Mouse (Mus musculus) heart, postnatal 10 days (tissue): ENCODE measurements around the gene Polr2l. TPM values are rescaled to one million over a fixed set of nuclear protein-coding genes. Genes with fewer than 3 reads are reported as not detected.

Experiments used
- DNase-seq, 2 experiments: peaks; one replicate each; pipeline ENCODE4 v3.0.0; 2021
- intact Hi-C: fragments of 180-260 bp; cut with DNase I; formaldehyde crosslinking; loops from one replicate; pipeline ENCODE4 v1.15.1; 2025
- total RNA-seq, 2 experiments: library from RNA; stranded (reverse); gene quantifications; 2 replicates each; pipeline ENCODE4 v1.2.3; 2021

The Polr2l gene
- total RNA-seq, 2 experiments from 2014 or later: 59.8 to 65.5 TPM

DNA sequence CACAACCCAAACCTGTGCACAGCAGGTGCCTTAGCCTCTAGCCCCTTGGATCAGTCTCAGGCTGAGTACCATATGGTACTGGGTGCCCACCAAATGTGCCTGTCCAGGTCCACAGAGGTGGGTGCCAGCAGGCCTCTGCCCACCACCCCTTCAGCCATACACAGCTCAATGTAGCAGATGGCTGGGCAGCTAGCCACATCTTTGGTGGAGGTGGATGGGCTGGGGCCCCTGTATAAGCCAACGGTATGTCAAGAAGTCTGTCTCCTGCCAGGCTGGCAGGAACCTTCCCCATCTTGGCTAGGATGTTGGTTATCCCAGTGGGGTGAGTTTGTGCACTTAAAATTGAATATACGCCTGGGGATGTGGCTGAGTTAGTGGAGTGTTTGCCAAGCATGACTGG lies 10.7 kb upstream of the Polr2l start:
- no peak for DNase-seq
- intact Hi-C loops: no loop called here

DNA sequence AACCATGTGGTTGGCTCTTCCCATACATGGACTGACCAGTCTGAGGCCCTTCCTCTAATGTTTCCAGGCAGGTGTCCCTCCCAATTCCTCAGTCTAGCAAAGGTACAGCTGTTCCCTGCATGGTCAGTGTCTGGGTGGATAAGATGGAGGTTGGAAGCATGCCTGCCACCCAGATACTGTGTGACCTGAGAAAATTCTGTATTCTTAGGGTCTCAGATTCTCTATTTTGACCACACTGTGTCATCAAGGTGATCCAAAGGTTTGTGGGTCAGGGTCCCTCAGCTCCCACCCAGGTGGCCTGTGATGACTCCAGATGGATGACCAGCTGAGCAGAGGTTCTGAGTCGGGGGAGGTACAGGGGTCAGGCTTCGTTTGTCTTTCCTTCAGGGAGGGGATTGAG lies 10.3 kb upstream of the Polr2l start:
- no peak for DNase-seq
- intact Hi-C loops: no loop called here

DNA sequence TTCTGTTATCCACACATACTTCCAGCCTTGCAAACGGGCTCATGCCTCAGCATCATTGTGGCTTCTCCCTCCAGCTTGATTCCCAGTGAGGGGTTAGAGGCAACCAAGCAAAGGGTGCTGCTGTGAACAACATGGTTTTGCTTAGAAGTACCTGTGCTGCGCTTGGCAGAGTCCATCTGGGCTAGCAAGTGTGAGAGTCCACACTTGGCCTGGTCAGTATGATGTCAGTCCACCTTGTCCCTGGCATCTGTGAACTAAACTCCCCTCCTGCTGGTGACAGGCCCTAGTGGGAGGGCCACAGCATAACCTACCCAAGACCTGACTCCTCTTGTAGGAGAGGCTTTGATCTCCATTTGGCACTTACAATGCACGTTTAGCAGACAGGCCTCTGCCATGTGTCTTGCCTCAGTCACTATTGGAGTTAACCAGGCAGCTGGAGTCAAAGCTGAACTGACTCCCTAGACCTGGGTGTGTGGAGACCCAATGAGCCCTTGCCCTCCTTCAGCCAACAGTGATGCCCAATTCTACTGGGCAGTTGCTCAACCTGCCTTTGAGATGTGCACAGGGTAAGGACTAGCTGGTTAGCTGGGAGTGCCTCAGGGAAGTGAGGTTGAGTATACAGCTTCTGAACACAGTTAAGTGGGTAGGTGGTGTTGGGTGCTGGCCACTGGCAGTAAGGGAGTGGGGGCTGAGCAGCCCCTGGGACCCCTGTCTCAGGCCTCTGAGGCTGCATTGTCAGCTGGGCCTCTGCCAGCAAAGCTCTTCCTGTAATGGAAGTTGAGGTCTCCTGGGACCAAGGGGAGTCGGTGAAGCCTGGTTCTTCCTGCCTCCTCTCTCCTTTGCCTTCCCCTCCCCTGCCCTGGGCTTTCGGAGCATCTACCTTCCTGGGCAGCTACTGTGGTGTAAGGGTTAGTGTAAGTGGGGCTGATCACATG lies 9.5 kb upstream of the Polr2l start:
- intact Hi-C loops: loop anchor here (5.0 kb wide), 1 partner anchor 123 kb away; no protein-coding TSS in a partner anchor

DNA sequence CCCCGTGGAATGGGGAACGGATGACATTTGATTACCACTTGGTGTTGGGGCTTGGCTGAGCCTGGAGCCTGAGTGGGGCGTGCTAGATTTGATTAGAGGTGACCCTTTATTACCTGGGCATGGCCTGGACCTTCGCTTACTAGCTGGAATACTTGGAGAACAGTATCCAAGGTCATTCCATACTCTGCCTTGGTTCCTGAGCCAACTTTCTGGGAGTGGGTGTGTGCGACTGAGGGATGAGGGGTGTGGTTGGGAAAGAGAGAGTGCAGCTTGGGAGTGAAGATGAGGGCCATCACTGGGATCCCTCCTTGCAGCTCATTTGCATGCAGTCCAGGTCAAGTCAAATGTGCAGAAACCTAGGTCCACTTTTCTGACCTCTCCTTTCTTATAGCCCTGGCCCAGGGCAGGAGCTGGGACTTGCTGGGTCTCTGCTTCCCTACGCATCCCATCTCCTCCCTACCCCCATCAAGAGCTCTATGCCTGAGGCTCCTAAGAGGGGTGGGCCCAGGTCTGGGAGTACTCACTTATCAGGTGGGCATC lies 8.3 kb upstream of the Polr2l start:
- intact Hi-C loops: loop anchor here (5.0 kb wide), 1 partner anchor 124 kb away; no protein-coding TSS in a partner anchor
- no peak for DNase-seq

More for the DNA sequence above, 9.5 kb upstream of the Polr2l start:
- DNase-seq: no peak

DNA sequence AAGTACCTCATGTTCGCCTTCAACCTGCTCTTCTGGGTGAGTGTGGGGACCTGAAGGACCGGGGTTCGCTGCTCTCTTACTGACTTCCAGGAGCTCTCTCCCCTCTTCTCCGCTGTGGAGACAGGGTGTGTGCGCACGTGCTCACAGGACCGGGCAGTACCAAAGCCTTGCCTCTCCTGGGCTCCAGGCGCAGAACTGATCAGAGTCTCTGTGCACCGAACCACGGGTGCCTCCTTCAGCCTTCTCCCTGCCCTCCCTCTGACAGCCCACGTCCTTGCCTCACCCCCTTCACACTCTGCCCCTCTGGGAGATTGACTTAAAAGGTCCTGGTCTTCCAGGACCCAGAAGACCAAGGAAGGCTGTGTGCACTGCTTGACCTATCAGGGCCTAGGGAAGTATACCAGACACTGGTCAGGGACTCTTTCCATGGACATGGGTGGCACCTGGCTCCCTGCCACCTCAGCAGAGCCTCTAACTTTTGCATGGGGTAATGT lies 7.6 kb upstream of the Polr2l start:
- intact Hi-C loops: loop anchor here (5.0 kb wide), 1 partner anchor 125 kb away; no protein-coding TSS in a partner anchor
- DNase-seq: no peak

DNA sequence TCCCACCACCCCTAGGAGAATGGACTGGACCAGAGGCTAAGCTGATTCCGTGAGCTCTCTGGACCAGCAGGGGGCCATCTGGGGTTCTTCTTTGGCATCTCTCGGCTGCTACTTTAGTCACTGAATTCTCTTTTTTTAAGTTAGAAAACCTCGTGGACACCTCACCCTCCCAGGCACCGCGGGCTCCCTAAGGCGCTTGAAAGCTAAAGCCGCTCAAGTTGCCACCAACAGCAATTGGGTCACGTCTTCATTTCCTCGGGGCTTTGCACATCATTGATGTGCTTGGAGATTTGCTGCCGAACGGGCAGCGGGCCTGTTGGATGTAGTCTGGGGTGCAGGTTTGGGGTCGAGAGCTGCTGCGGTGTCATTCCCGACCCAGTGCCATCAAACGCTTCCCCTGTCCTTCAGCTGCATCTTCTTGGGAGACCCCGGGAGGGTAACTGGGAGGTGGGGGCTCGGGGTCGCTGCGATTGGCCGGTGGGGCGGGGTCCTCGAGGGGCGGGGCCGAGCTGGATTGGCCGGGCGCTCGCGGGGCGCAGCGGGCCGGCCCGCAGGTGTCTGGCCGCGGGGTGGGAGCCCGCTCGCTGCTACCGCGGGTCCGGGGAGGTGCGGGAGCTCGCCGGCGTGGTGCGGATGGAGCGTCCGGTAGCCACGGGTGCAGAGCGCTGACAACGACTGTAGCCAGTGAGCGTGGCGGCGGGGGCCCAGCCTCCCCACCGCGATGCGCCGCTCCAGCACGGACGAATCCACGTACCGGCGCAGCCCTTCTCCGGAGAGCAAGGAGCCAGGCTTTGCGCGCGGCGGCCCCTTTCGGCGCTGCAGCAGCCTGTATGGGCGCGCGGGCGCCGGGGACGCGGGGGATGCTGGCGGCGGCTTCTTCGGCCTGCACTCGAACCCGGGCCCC lies 6.8 kb upstream of the Polr2l start:
- peak in 1 of 2 experiments; percentile 77 for DNase-seq

DNA sequence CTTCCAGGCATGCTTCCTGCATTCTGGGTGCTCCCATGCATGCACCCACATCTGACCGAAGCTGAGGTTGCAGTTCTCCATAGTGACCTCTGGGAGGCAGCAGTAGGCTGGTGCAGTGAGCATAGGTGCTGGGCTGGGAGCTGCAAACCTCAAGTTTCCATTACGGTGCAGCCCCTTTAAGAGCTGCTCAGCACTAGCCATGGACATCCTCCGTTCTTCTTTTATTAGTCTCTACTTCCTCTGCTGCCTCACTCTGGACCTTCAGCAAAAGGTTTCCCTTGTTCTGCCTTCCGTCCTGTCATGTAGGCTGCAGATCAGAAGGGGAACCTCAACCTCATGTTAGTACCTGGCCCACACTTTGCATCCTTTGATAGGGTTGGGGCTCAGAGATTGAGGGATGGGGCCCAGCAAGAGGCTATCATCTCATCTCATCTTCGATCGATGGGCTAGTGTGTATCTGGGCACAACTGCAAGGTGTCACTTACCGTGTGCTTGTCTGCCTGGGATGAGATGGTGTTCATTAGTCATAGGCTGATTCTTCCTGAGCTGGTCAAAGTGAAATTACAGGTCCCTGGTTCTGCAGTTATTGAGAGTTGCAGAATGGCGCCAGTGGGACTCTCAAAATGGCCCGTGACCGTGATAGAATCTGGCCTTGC lies 6.0 kb upstream of the Polr2l start:
- intact Hi-C loops: loop anchor here (1.0 to 5.0 kb wide), 3 partner anchors 44 to 185 kb away; no protein-coding TSS in a partner anchor
- DNase-seq: peak; percentile 82 to 84

More for the DNA sequence above, 6.8 kb upstream of the Polr2l start:
- intact Hi-C loops: loop anchor here (1.0 to 5.0 kb wide), 2 partner anchors 44 to 126 kb away; no protein-coding TSS in a partner anchor

DNA sequence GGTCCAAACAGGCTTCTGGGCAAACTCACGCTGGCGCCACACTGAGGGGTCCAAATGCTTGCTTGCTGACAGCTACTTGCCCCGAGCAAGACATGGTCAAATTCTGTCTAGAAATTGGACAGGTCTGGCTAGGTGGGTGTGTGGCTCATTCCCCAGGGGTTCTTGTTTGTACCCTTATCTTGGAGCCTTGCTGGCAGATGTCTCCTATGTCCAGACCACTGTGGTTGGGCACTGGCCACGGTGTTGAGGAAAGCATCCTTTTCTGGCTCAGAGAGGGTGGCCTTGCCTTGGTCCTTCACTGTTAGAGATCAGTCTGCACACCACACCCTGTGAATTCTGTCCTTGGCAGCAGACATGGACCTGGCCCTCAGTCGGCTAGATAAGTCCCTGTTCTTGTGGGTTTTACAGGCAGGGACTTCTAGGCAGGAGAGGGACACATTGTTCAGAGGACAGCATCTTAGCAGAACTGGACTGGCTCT lies 3.4 kb upstream of the Polr2l start:
- intact Hi-C loops: no loop called here
- DNase-seq: peak in 1 of 2 experiments; percentile 36

DNA sequence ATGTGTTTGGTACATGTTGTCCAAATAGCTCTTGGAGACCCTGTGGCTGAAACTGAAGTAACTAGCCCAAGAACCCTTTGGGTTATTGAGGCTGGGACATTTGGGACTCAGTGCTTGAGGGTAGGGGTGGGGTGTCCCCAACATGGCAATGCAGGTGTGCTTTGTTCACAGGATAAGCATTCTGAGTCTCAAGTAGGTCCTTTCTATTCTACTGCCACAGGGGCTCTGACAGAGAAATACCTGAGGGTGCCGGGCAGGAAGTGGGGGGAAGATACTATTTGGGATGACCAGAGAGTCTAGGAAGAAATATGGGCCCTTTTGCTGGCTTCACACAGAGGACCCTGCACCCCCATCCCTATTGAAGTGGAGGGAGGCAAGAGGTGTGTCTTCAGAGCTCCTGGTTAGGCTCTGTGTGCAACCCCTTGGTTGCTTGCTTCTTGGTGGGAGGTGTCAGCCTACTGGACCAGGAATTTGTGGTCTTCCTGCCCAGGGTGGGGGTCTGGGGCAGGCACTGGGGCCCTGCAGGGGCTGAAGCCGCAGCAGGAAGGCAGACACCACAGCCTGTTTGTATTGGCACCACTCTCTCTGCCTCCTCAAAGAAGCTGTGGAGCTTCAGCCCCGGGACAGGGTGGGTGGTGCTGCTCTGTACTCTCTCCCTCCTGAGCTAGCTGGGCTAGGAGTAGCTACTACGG lies 2.8 kb upstream of the Polr2l start:
- no peak for DNase-seq
- intact Hi-C loops: no loop called here

DNA sequence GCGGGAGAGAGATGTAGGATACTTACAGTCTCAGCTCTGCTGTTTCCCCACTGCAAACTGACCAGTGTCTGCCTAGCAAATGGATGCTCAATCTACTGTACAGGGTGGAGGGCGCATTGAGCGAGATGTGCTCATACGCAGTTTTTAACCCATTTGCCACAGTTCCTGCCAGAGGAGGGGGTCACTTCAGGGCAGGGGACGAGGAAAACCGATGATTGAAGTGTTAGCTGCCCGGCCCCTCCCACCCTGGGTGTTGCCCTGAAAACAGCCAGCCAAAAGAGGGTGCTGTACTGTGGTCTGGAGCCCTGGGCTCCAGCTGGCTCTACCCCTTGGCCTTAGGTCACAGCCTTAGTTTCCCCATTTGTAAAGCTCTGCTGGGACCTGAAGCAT lies 2.0 kb upstream of the Polr2l start:
- no peak for DNase-seq
- intact Hi-C loops: no loop called here

DNA sequence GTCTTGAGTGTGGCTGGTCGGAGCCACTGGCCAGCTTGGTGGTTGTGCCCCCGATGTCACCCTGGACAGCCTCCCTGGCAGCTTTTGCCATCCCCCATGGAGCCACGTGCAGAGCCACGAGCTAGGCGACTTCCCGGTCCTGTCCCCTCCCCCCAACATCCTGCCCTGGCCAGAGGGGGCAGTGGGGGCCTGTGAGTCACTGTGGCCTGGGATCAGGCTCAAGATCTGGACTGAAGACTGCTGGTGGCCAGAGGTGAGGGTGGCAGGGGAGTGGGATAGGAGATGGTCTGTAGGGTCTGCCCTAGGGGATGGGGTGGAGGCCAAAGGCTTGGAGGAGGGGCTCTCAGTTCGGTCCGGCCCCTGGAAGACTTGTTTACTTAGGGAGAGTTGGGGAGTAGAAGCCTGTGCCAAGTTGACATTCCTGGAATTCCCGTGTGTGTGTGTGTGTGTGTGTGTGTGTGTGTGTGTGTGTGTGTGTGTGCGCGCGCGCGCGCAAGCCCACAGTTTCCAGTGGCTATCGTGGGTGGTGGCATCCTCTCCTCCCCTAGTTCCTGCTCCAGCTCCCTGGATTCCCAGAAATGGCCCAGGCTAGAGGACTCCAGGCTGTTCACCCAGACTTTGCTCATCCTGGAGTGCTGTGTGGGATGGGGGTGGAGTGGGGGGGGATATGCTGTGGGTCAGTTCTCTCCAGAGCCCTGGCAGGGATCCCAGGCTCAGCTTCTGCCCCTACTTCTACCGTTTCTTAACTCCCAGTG lies 1.5 kb upstream of the Polr2l start:
- intact Hi-C loops: no loop called here
- DNase-seq: peak; percentile 89 to 93

DNA sequence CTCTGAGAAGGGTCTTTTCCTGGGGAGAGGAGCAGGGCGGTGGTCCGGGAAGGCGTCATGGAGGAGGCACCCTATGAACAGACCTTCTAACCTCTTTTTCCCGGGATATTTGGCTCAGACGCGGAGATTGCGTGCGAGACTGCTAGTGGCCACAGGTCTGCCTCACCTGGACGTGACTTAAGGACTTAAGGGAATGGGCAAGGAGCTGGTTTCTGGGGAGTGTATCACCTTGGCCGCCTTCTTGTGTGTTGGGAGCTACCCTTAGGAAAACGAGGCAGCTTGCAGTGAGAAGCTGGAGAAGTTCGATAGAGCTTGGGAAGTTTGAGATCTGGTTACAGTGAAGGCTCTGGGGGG lies 850 bp upstream of the Polr2l start:
- no peak for DNase-seq
- intact Hi-C loops: no loop called here

DNA sequence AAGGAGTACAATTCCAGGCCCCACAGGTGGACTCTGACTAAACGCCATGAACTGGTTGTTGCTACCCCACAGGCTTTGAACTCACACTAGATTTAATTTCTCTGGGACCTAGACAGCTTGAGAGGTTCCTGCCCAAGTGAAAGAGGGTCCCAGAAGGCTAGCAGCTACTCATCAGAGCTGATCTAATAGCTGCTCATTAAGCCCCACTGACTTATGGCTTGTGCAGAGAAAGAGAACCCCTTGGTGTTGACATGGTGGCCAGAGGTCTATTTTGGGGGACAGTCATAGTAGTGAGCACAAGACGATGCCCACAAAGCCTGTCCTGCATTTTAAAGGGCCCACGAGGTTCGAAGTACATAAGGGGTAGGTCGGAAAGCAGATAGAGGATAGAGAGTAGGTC lies 772 bp downstream of the Polr2l start:
- intact Hi-C loops: no loop called here
- no peak for DNase-seq

DNA sequence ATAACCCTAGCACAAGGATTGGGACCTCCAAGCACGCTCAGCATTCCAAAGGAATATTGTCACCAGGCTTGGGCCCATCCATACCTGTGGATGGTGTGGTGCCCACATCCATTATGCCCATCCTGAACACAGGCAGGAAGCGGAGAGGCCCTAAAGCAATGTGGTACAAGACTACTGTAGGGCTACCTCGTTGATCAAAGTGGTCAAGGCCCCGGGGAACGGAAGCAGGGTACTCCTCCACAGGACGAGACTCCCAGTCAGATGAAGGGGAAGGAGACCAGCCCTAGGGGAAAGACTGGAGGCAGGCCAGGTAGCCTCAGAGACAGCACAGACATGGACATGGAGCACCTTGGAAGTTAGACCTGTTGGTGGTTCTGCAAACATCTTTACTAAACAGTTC lies 2.2 kb downstream of the Polr2l start:
- intact Hi-C loops: no loop called here
- DNase-seq: no peak

DNA sequence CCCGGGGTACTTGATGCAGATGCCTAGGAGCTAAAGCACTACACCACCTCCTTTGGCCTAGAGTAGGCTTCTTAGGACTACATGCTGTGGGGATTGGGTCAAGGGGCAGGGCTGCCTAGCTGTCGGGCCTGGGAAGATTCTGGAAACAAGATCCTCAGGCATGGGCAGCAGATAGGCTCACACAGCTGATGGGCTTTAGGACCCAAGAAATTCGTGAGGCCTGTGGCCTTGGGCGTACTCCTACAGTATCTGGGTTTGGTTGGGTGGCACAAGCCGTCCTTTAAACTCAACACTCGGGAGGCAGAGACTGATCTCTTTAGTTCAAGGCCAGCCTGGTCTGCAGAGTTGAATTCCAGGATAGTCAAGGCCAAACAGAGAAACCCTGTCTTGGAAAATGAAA lies 2.7 kb downstream of the Polr2l start:
- no peak for DNase-seq
- intact Hi-C loops: no loop called here

DNA sequence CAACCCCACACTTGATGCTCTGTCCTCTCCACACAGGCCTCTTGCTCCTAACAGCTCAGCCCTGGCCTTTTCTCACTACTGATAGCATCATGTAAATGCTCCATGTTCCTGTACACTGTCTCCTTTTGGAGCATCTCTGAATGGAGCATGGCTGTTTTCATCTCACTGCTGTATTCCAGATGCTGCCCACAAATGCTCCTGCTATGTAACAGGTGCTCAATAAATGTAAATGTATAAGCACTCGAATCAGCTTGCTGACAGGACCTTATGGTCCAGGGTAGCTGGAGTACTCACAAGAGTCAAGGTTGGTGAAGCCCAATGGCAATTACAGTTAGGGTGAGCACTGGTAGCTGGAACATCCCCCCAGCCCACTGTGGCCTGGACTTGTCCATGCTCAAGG lies 3.7 kb downstream of the Polr2l start:
- intact Hi-C loops: no loop called here
- no peak for DNase-seq

DNA sequence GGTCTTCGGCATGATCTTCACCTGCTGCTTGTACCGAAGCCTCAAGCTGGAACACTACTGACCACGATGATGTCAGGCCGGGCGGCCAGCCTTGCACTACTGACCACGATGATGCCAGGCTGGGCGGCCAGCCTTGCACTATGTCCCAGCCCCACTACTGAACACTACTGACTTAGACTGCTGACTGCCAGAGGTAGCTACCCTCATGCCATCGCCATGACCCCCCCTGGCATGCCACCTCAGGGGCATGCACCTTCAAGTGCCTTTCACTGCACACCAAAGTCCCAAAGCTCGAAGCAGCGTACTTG lies 4.3 kb downstream of the Polr2l start:
- intact Hi-C loops: no loop called here
- DNase-seq: no peak

DNA sequence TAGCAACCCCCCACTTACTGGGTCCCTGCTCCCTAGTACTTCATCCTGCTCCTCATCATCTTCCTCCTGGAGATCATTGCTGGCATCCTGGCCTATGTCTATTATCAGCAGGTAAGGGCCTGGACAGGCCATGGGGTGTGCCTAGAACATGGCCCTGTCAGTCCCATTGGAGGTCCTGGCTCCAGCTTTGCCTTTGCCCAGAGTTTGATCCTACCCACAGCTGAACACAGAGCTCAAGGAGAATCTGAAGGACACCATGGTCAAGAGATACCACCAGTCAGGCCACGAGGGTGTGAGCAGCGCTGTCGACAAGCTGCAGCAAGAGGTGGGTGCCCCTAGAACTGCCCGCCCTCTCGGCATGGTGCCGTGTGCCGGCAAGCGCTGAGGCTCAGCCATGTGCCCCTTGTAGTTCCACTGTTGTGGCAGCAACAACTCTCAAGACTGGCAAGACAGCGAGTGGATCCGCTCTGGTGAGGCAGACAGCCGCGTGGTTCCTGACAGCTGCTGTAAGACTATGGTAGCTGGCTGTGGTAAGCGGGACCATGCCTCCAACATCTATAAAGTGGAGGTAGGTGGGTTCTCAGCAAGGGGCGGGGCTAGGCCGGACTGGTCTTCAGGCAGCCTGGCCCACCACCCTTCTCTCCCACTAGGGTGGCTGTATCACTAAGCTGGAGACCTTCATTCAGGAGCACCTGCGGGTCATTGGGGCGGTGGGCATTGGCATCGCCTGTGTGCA lies 4.9 kb downstream of the Polr2l start:
- peak in 1 of 2 experiments; percentile 63 for DNase-seq
- intact Hi-C loops: no loop called here
